Comparison of ENCODE assay signal across 8 mouse cellular contexts in genomic region chr1:172376758-172377458, GRCm38 (mm10). TPM values are rescaled to one million over a fixed set of nuclear protein-coding genes. Genes with fewer than 3 reads are reported as not detected.
DNase-seq lines count a peak whose midpoint lies in the region; TF ChIP-seq lines count a peak whose summit lies in the region.

No protein-coding gene starts in this region.

- peaks cover 35% of the 10 kb centered on the region for H3K36me3 ChIP-seq in C2C12 (ENCODE audit: control insufficient read depth, insufficient read depth)
- peaks cover 42% of the 10 kb centered on the region for H3K36me3 ChIP-seq in embryonic facial prominence, embryonic 10.5 days (replicated peaks)
- H3K36me3 ChIP-seq in liver, adult 2 months (ENCODE audit: control insufficient read depth, insufficient read depth, low read length), result peaks cover 7% of the 10 kb centered on the region

- peaks cover 29% of the 10 kb centered on the region for H3K4me1 ChIP-seq in embryonic facial prominence, embryonic 10.5 days
- H3K4me1 ChIP-seq in liver, adult 2 months (ENCODE audit: control insufficient read depth, insufficient read depth, low read length), result peaks cover 3% of the 10 kb centered on the region; the same call in 1 of the 2 replicates

- peak; percentile 31 to 51 for DNase-seq in cerebellum, adult 18-20 months
- DNase-seq in cerebellum, adult 11 months, result no peak
- DNase-seq in embryonic facial prominence, embryonic 10.5 days (ENCODE audit: low spot score), result no peak
- DNase-seq in heart, postnatal 36 days, result peak; percentile 16 to 33
- no peak for DNase-seq in liver, adult 2 months (ENCODE audit: extremely low read depth, low read depth, low spot score)
- peak; percentile 37 for DNase-seq in neural tube, embryonic 10.5 days (ENCODE audit: extremely low spot score, low spot score)
- DNase-seq in layer of hippocampus, adult 18-20 months (ENCODE audit: low spot score in 2 of 2), result no peak

- no peak for TF ChIP-seq CTCF in C2C12 (IDR thresholded peaks at IDR 0.05; ENCODE audit: control insufficient read depth, insufficient read depth, insufficient read length)
- no peak for TF ChIP-seq CTCF in liver, adult 2 months (IDR thresholded peaks at IDR 0.05; ENCODE audit: low read depth, low read length)

- H3K27ac ChIP-seq in embryonic facial prominence, embryonic 10.5 days (replicated peaks), result peak overlapping the region; percentile 84
- H3K27ac ChIP-seq in liver, adult 2 months (replicated peaks; ENCODE audit: insufficient read depth, low read depth, low read length), result peak overlapping the region; percentile 13

- H3K79me3 ChIP-seq in C2C12 (ENCODE audit: low read depth), result peaks cover 51% of the 10 kb centered on the region

- peak overlapping the region; percentile 71 for H3K9ac ChIP-seq in liver, adult 2 months (ENCODE audit: low read depth, low read length)

- peak overlapping the region; percentile 89 for H3K4me3 ChIP-seq in C2C12 (ENCODE audit: insufficient read depth, poor library complexity, severe bottlenecking)
- H3K4me3 ChIP-seq in embryonic facial prominence, embryonic 10.5 days, result peak overlapping the region; percentile 98
- H3K4me3 ChIP-seq in liver, adult 2 months (ENCODE audit: insufficient read depth, low read depth, low read length), result peak overlapping the region; percentile 78

- peaks cover 56% of the 10 kb centered on the region for H3K79me2 ChIP-seq in C2C12 (ENCODE audit: control insufficient read depth, insufficient read depth)
- H3K79me2 ChIP-seq in liver, adult 2 months (ENCODE audit: control insufficient read depth, insufficient read depth, low read length), result peaks cover 6% of the 10 kb centered on the region; the same call in 1 of the 2 replicates

- H3ac ChIP-seq in C2C12 (ENCODE audit: control insufficient read depth, insufficient read length, low read depth), result peak overlapping the region; percentile 75

- no peaks in the 10 kb centered on the region for H3K9me3 ChIP-seq in embryonic facial prominence, embryonic 10.5 days

- 3% methylated on average over 62 of the region's 62 CpGs for WGBS in embryonic facial prominence, embryonic 10.5 days
- 2% methylated on average over 62 of the region's 62 CpGs for WGBS in liver, adult 2 months

- no peak for TF ChIP-seq POLR2A in liver, adult 2 months (IDR thresholded peaks at IDR 0.05; ENCODE audit: extremely low read depth, insufficient read depth, low read length)

- H3K27me3 ChIP-seq in C2C12 (ENCODE audit: control insufficient read depth, insufficient read depth, insufficient read length), result no peaks in the 10 kb centered on the region
- no peaks in the 10 kb centered on the region for H3K27me3 ChIP-seq in embryonic facial prominence, embryonic 10.5 days (replicated peaks; ENCODE audit: low read depth, poor library complexity, severe bottlenecking)
- H3K27me3 ChIP-seq in liver, adult 2 months (ENCODE audit: control insufficient read depth, insufficient read depth, low read length), result no peaks in the 10 kb centered on the region

- intact Hi-C loops in heart, postnatal 36 days (cut with DNase I), result loop anchor here (1.0 kb wide), 2 partner anchors 255 to 295 kb away; partner anchors contain the start of genes Copa, Dusp23 and Ncstn

TF ChIP-seq in C2C12, 6 proteins besides CTCF, POLR2A, EP300 and RAD21:
- TF ChIP-seq MYOG (IDR thresholded peaks at IDR 0.05; ENCODE audit: control insufficient read depth, extremely low read depth, insufficient read length) (no peak), FOSL1 (IDR thresholded peaks at IDR 0.05; ENCODE audit: insufficient read depth, low read length, poor library complexity, severe bottlenecking) (no peak), MYOD1 (IDR thresholded peaks at IDR 0.05; ENCODE audit: control insufficient read depth, insufficient read length, low read depth) (no peak), MAX (IDR thresholded peaks at IDR 0.05) (no peak), CEBPB (IDR thresholded peaks at IDR 0.05; ENCODE audit: low read depth) (no peak), USF1 (IDR thresholded peaks at IDR 0.05; ENCODE audit: low read depth) (no peak)

RNA-seq across cellular contexts. Expression of gene Pigm, which starts 0.6 kb away (rescaled TPM):
- polyA plus RNA-seq in C2C12 (2012; fragmentation: generic; extraction: Trizol), result 3.8 TPM
- polyA plus RNA-seq in embryonic facial prominence, embryonic 10.5 days (2016; fragmentation: Nextera tagmentation; extraction: Ambion mirVana), result 10.2 and 11.1 TPM in 2 replicates
- total RNA-seq in heart, postnatal 36 days (2021), result 1 to 10 TPM; 4.4 to 4.8 TPM
- total RNA-seq in liver, adult 2 months (2014; rRNA removed), result 3.6 and 3.7 TPM in 2 replicates
- 2.9 and 4.4 TPM in 2 replicates for polyA plus RNA-seq in liver, adult 2 months (2012; rRNA removed)
- total RNA-seq in layer of hippocampus, adult 18-20 months (2021), result 1 to 10 TPM; 7.8 to 8.5 TPM

RNA-seq across cellular contexts. Expression of gene Kcnj10, which starts 35.9 kb away (rescaled TPM):
- polyA plus RNA-seq in C2C12 (2012; fragmentation: generic; extraction: Trizol), result not detected
- polyA plus RNA-seq in embryonic facial prominence, embryonic 10.5 days (2016; fragmentation: Nextera tagmentation; extraction: Ambion mirVana), result 0.09 and 0.15 TPM in 2 replicates
- under 1 TPM; 0.05 to 0.11 TPM for total RNA-seq in heart, postnatal 36 days (2021)
- 0.37 and 0.47 TPM in 2 replicates for total RNA-seq in liver, adult 2 months (2014; rRNA removed)
- polyA plus RNA-seq in liver, adult 2 months (2012; rRNA removed), result 0.34 and 0.39 TPM in 2 replicates
- total RNA-seq in layer of hippocampus, adult 18-20 months (2021), result 10 to 100 TPM; 82.6 to 88.4 TPM

RNA-seq across cellular contexts. Expression of gene Kcnj9, which starts 47.8 kb away (rescaled TPM):
- 0.06 TPM for polyA plus RNA-seq in C2C12 (2012; fragmentation: generic; extraction: Trizol)
- 0.10 and 0.11 TPM in 2 replicates for polyA plus RNA-seq in embryonic facial prominence, embryonic 10.5 days (2016; fragmentation: Nextera tagmentation; extraction: Ambion mirVana)
- not detected for total RNA-seq in heart, postnatal 36 days (2021)
- 0.09 and 0.20 TPM in 2 replicates for total RNA-seq in liver, adult 2 months (2014; rRNA removed)
- polyA plus RNA-seq in liver, adult 2 months (2012; rRNA removed), result 0.02 and 0.09 TPM in 2 replicates
- 10 to 100 TPM; 70.6 to 75.4 TPM for total RNA-seq in layer of hippocampus, adult 18-20 months (2021)

Comparison
In these comparisons a context has a peak if more than half of its experiments do, and no peak if none do; other contexts are left out.
1. DNase-seq: peak in cerebellum, adult 18-20 months (2 of 2), heart, postnatal 36 days (2 of 2) and neural tube, embryonic 10.5 days (single experiment); none in cerebellum, adult 11 months (single experiment), embryonic facial prominence, embryonic 10.5 days (single experiment), liver, adult 2 months (single experiment) and layer of hippocampus, adult 18-20 months (0 of 2).
2. RNA of gene Kcnj10, which starts 35.9 kb away (total RNA-seq): 82.6 to 88.4 TPM in layer of hippocampus, adult 18-20 months; 0.37 to 0.47 TPM in liver, adult 2 months and 0.05 to 0.11 TPM in heart, postnatal 36 days; every median in the first group is over 10 times any median in the second.
3. RNA of gene Kcnj9, which starts 47.8 kb away (total RNA-seq): 70.6 to 75.4 TPM in layer of hippocampus, adult 18-20 months; 0.09 to 0.20 TPM in liver, adult 2 months and not detected in heart, postnatal 36 days; every median in the first group is over 10 times any median in the second.
4. Peak in every context shown above with its lines, with median percentiles within 50 percentile points of each other: H3K4me3 ChIP-seq.